ENCODE assay signal across 14 mouse cellular contexts in the genomic region with DNA sequence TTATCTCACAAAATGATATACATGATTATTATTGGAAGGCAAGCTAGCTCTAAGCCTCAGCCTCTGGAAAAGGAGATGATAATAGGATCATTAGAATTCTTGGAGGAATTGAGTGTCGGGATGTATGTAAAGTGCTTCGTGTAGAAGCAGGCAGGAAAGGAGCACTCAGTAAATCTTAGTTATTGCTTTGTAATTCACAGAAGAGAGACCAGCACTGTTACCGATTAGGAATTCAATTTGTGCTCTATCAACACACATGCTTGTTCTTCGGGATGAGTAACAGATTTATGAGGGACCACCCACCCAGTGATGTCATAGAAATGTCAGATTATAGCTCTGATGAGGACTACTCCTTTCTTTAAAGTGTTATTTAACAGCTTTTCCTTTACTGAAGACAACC.
"Had no signal": no experiment of that assay in that cellular context is flagged by ENCODE, and none has a peak within 500 bp of the region (broad histone marks: within the 10 kb centered on the region; RNA-seq: fewer than 3 reads in every experiment).

No protein-coding gene starts in this region.

- H3K9ac ChIP-seq: intestine, embryonic 15.5 days; limb, embryonic 12.5 days; liver, embryonic 14.5 days; neural tube, embryonic 12.5 days had no signal

- H3K4me3 ChIP-seq: intestine, embryonic 15.5 days; left cerebral cortex, adult 2 months; limb, embryonic 12.5 days; midbrain, embryonic 10.5 days; myocyte; neural tube, embryonic 12.5 days had no signal

- H3K36me3 ChIP-seq: intestine, embryonic 15.5 days; limb, embryonic 12.5 days; midbrain, embryonic 10.5 days; neural tube, embryonic 12.5 days had no signal

- ATAC-seq: intestine, embryonic 15.5 days had no signal

- H3K27ac ChIP-seq: intestine, embryonic 15.5 days; left cerebral cortex, adult 2 months; liver, embryonic 14.5 days; neural tube, embryonic 12.5 days; stomach, postnatal 0 days had no signal

- H3K4me2 ChIP-seq: intestine, embryonic 15.5 days; limb, embryonic 12.5 days; neural tube, embryonic 12.5 days had no signal

- H3K27me3 ChIP-seq: intestine, embryonic 15.5 days; limb, embryonic 12.5 days; neural tube, embryonic 12.5 days had no signal

- H3K9me3 ChIP-seq: intestine, embryonic 15.5 days; limb, embryonic 12.5 days; midbrain, embryonic 10.5 days; neural tube, embryonic 12.5 days had no signal

- DNase-seq: kidney, adult 18-20 months; kidney, postnatal 25 days; lung, adult 18-20 months; right cerebral cortex, adult 18-20 months; right cerebral cortex, postnatal 25 days; thymus, postnatal 4 days had no signal

- H3K4me1 ChIP-seq: intestine, embryonic 15.5 days; neural tube, embryonic 12.5 days had no signal
